ENCODE assay signal across 12 mouse cellular contexts in genomic region chr9:57950519-57950918, GRCm38 (mm10). TPM values are rescaled to one million over a fixed set of nuclear protein-coding genes. Genes with fewer than 3 reads are reported as not detected.
A peak's percentile ranks its signal among the peaks of the same experiment; 100 is the strongest.
DNase-seq lines count a peak whose midpoint lies in the region; ATAC-seq and TF ChIP-seq lines count a peak whose summit lies in the region.
"Had no signal": no experiment of that assay in that cellular context is flagged by ENCODE, and none has a peak within 500 bp of the region (broad histone marks: within the 10 kb centered on the region; RNA-seq: fewer than 3 reads in every experiment).

No protein-coding gene starts in this region.

- no peak for ATAC-seq in midbrain, embryonic 13.5 days
- ATAC-seq in midbrain, embryonic 14.5 days (ENCODE audit: low FRiP score, low TSS enrichment): no peak
- ATAC-seq: inflammation-experienced regulatory T-cells, adult 6 months had no signal

- no peaks in the 10 kb centered on the region for H3K36me3 ChIP-seq in heart, embryonic 10.5 days
- peaks cover 10% of the 10 kb centered on the region for H3K36me3 ChIP-seq in midbrain, embryonic 13.5 days
- peaks cover 10% of the 10 kb centered on the region for H3K36me3 ChIP-seq in midbrain, embryonic 14.5 days (ENCODE audit: control insufficient read depth, insufficient read depth, low read length)
- no peaks in the 10 kb centered on the region; the same call in 1 of the 2 replicates for H3K36me3 ChIP-seq in small intestine, adult 2 months (ENCODE audit: control insufficient read depth, insufficient read depth, low read length)
- H3K36me3 ChIP-seq: embryonic facial prominence, embryonic 12.5 days had no signal

- peaks cover 76% of the 10 kb centered on the region for H3K27me3 ChIP-seq in heart, embryonic 10.5 days (ENCODE audit: insufficient read depth, poor library complexity, severe bottlenecking)
- peaks cover 3% of the 10 kb centered on the region for H3K27me3 ChIP-seq in midbrain, embryonic 13.5 days
- H3K27me3 ChIP-seq in midbrain, embryonic 14.5 days (ENCODE audit: control insufficient read depth, insufficient read depth, low read length): no peaks in the 10 kb centered on the region
- no peaks in the 10 kb centered on the region for H3K27me3 ChIP-seq in small intestine, adult 2 months (ENCODE audit: control insufficient read depth, insufficient read depth, low read length)

- 0 out of 2 replicates have a peak overlapping the region, but pooled peaks have one; percentile 23 for H3K9ac ChIP-seq in midbrain, embryonic 13.5 days (replicated peaks)
- no peak overlapping the region for H3K9ac ChIP-seq in midbrain, embryonic 14.5 days (replicated peaks; ENCODE audit: low read length)
- H3K9ac ChIP-seq: embryonic facial prominence, embryonic 12.5 days had no signal

- no peak overlapping the region for H3K4me3 ChIP-seq in heart, embryonic 10.5 days
- H3K4me3 ChIP-seq in midbrain, embryonic 13.5 days (replicated peaks): no peak overlapping the region
- H3K4me3 ChIP-seq in midbrain, embryonic 14.5 days (replicated peaks; ENCODE audit: low read depth, low read length): no peak overlapping the region
- peak overlapping the region; percentile 7; the same call in 1 of the 2 replicates for H3K4me3 ChIP-seq in small intestine, adult 2 months (ENCODE audit: low read depth, low read length)
- H3K4me3 ChIP-seq: embryonic facial prominence, embryonic 12.5 days had no signal

- WGBS in heart, embryonic 10.5 days: 60% methylated on average over 9 of the region's 9 CpGs
- WGBS in midbrain, embryonic 13.5 days: 33% methylated on average over 9 of the region's 9 CpGs
- WGBS in midbrain, embryonic 14.5 days: 34% methylated on average over 9 of the region's 9 CpGs
- 32% methylated on average over 9 of the region's 9 CpGs for whole genome bisulfite sequencing in small intestine, adult 2 months

- peak; percentile 67 to 75 for DNase-seq in adrenal gland, adult (ENCODE audit: inconsistent age in 2 of 2, low spot score in 1 of 2)
- no peak for DNase-seq in adrenal gland, postnatal 10 days
- DNase-seq in heart, embryonic 10.5 days (ENCODE audit: low spot score): no peak
- DNase-seq in heart, adult 9 months (ENCODE audit: low spot score in 2 of 2): no peak
- DNase-seq in midbrain, embryonic 14.5 days: no peak
- DNase-seq in spleen, adult 12 weeks (ENCODE audit: low spot score): no peak
- DNase-seq: gastrocnemius, postnatal 14 days; lung, postnatal 4 days had no signal

- TF ChIP-seq POLR2A in small intestine, adult 2 months (IDR thresholded peaks at IDR 0.05; ENCODE audit: low read depth, low read length): no peak

- H3K27ac ChIP-seq in heart, embryonic 10.5 days: peak overlapping the region; percentile 69
- no peak overlapping the region for H3K27ac ChIP-seq in midbrain, embryonic 13.5 days
- no peak overlapping the region for H3K27ac ChIP-seq in midbrain, embryonic 14.5 days (replicated peaks; ENCODE audit: low read depth, low read length)
- peak overlapping the region; percentile 14 for H3K27ac ChIP-seq in small intestine, adult 2 months (ENCODE audit: insufficient read depth, low read depth, low read length)
- H3K27ac ChIP-seq: embryonic facial prominence, embryonic 12.5 days had no signal

- H3K4me1 ChIP-seq in heart, embryonic 10.5 days: peaks cover 55% of the 10 kb centered on the region
- peaks cover 56% of the 10 kb centered on the region for H3K4me1 ChIP-seq in midbrain, embryonic 13.5 days (replicated peaks)
- peaks cover 6% of the 10 kb centered on the region for H3K4me1 ChIP-seq in midbrain, embryonic 14.5 days (ENCODE audit: control insufficient read depth, insufficient read depth, low read length)
- H3K4me1 ChIP-seq in small intestine, adult 2 months (ENCODE audit: control insufficient read depth, insufficient read depth, insufficient read length, low read length): peaks cover 84% of the 10 kb centered on the region

- H3K4me2 ChIP-seq in midbrain, embryonic 13.5 days (replicated peaks): no peak overlapping the region; the same call in 1 of the 2 replicates
- no peak overlapping the region for H3K4me2 ChIP-seq in midbrain, embryonic 14.5 days (ENCODE audit: low read length)
- H3K4me2 ChIP-seq: embryonic facial prominence, embryonic 12.5 days had no signal

- TF ChIP-seq CTCF in small intestine, adult 2 months (IDR thresholded peaks at IDR 0.05; ENCODE audit: extremely low read depth, insufficient read length, insufficient replicate concordance, low read depth, low read length): no peak

- no peaks in the 10 kb centered on the region for H3K9me3 ChIP-seq in heart, embryonic 10.5 days
- H3K9me3 ChIP-seq in midbrain, embryonic 13.5 days: no peaks in the 10 kb centered on the region
- H3K9me3 ChIP-seq in midbrain, embryonic 14.5 days (ENCODE audit: control insufficient read depth, low read length): no peaks in the 10 kb centered on the region
- H3K9me3 ChIP-seq: embryonic facial prominence, embryonic 12.5 days had no signal

RNA-seq across cellular contexts. Expression of gene Sema7a, which starts 10.6 kb away (rescaled TPM):
- 10 to 100 TPM; 18.0 to 19.8 TPM for total RNA-seq in adrenal gland, postnatal 10 days (2021)
- 0.16 TPM in 1 of 2 replicates, not detected in the other for polyA plus RNA-seq in heart, embryonic 10.5 days (2016; fragmentation: Nextera tagmentation; extraction: Ambion mirVana)
- polyA plus RNA-seq in midbrain, embryonic 13.5 days (2015; fragmentation: Nextera tagmentation; extraction: Ambion mirVana): 1.9 and 2.7 TPM in 2 replicates
- 3.2 and 3.7 TPM in 2 replicates for polyA plus RNA-seq in midbrain, embryonic 14.5 days (2014; fragmentation: Nextera tagmentation; extraction: Ambion mirVana)
- 12.9 and 52.6 TPM in 2 replicates for polyA plus RNA-seq in small intestine, adult 2 months (2012; rRNA removed)

RNA-seq across cellular contexts. Expression of gene Ubl7, which starts 39.7 kb away (rescaled TPM):
- 10 to 100 TPM; 71.2 to 74.8 TPM for total RNA-seq in adrenal gland, postnatal 10 days (2021)
- 110 TPM in 2 replicates for polyA plus RNA-seq in heart, embryonic 10.5 days (2016; fragmentation: Nextera tagmentation; extraction: Ambion mirVana)
- polyA plus RNA-seq in midbrain, embryonic 13.5 days (2015; fragmentation: Nextera tagmentation; extraction: Ambion mirVana): 169 and 170 TPM in 2 replicates
- polyA plus RNA-seq in midbrain, embryonic 14.5 days (2014; fragmentation: Nextera tagmentation; extraction: Ambion mirVana): 165 and 172 TPM in 2 replicates
- polyA plus RNA-seq in small intestine, adult 2 months (2012; rRNA removed): 62.4 and 146 TPM in 2 replicates

RNA-seq across cellular contexts. Expression of gene Cyp11a1, which starts 55.7 kb away (rescaled TPM):
- 1,000 to 10,000 TPM; 1,564 to 1,873 TPM for total RNA-seq in adrenal gland, postnatal 10 days (2021)
- polyA plus RNA-seq in heart, embryonic 10.5 days (2016; fragmentation: Nextera tagmentation; extraction: Ambion mirVana): 0.10 TPM in 1 of 2 replicates, not detected in the other
- 0.30 and 0.38 TPM in 2 replicates for polyA plus RNA-seq in midbrain, embryonic 13.5 days (2015; fragmentation: Nextera tagmentation; extraction: Ambion mirVana)
- polyA plus RNA-seq in midbrain, embryonic 14.5 days (2014; fragmentation: Nextera tagmentation; extraction: Ambion mirVana): 0.36 and 0.51 TPM in 2 replicates
- polyA plus RNA-seq in small intestine, adult 2 months (2012; rRNA removed): 0.19 and 0.27 TPM in 2 replicates

Comparison
In these comparisons a context has a peak if more than half of its experiments do, and no peak if none do; other contexts are left out.
1. DNase-seq: peak in adrenal gland, adult (2 of 2); none in adrenal gland, postnatal 10 days (single experiment), heart, embryonic 10.5 days (single experiment), heart, adult 9 months (0 of 2), midbrain, embryonic 14.5 days (single experiment) and spleen, adult 12 weeks (single experiment).
2. H3K27ac ChIP-seq: peak in heart, embryonic 10.5 days (single experiment) and small intestine, adult 2 months (single experiment); none in midbrain, embryonic 13.5 days (single experiment) and midbrain, embryonic 14.5 days (single experiment).